Mouse (Mus musculus) embryonic fibroblast, embryonic 13.5 days (primary cell): ENCODE measurements at regions not wholly inside any gene's neighbourhood (a gene's known extent, or its start where the extent isn't known, plus 50 kb on each side); places are given as distances from the start of the nearest gene placed in this dataset.

Experiments
- CTCF ChIP-seq: IDR thresholded peaks from 2 replicates; pipeline ENCODE4 v1.5.1; 2011; ENCODE audit warnings: mild to moderate bottlenecking, control low read depth, low read length, moderate library complexity, borderline replicate concordance; ENCODE audit not compliant: insufficient read depth
- POLR2A ChIP-seq: IDR thresholded peaks from 2 replicates; pipeline ENCODE4 v1.6.1; 2011; ENCODE audit warnings: low read depth, mild to moderate bottlenecking, control low read depth, low read length, moderate library complexity

GRCm38 (mm10) chr6:52411302-52411701 is 98.0 kb downstream of the Evx1 start:
- TF ChIP-seq POLR2A, result no peak
- TF ChIP-seq CTCF, result no peak
